Mouse (Mus musculus): ENCODE measurements at regions not wholly inside any gene's neighbourhood (a gene's known extent, or its start where the extent isn't known, plus 50 kb on each side); places are given as distances from the start of the nearest gene placed in this dataset.

DNA sequence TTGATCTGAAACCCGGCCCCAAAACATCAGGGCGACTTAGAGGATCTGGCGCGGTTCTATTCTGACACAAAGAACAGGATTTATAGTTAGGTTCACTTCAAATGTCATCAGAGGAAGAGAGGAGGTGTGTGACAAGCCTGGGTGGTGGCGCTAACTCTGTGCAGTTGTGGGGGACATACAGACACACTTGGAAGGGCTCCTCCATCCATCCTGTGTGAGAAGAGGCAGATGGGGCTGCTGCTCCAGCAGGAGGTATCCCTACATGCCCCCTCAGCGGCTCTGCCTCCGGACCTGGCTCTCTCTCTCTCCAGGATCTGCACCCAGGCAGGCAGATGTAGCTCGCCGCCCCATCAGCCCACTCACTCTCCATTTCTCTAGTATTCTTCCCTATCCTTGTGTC, 188.6 kb downstream of the Matn1 start:
- H3K36me3 ChIP-seq (ENCODE audit: control insufficient read depth): no peaks in the 10 kb centered on the region
- TF ChIP-seq TAL1 (IDR thresholded peaks at IDR 0.05; ENCODE audit: low read length): no peak
- no peak for TF ChIP-seq GATA1 (IDR thresholded peaks at IDR 0.05; ENCODE audit: low read length)
- no peaks in the 10 kb centered on the region for H3K9me3 ChIP-seq (ENCODE audit: control insufficient read depth, low read length)
- no peaks in the 10 kb centered on the region for H3K27me3 ChIP-seq (ENCODE audit: control insufficient read depth)
- no peak overlapping the region for H3K4me3 ChIP-seq (replicated peaks)
- no peaks in the 10 kb centered on the region for H3K4me1 ChIP-seq (ENCODE audit: control insufficient read depth)

DNA sequence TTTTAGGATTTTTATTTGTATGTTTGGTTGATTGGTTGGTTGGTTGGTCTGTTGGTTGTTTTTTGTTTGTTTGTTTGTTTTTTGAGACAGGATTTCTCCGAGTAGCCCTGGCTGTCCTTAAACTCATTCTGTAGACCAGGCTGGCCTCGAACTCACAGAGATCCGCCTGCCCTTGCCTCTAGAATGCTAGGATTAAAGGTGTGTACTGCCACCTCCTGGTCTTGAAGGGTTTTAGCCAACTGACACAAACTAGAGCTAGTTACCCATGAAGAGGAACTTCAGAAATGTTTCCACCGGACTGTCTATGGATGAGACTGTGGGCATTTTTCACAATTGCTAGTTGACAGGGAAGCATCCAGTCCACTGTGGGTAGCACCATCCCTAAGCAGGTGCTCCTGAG, 191.7 kb downstream of the Matn1 start:
- Histone ChIP-seq H3K4me1 (ENCODE audit: control insufficient read depth) (no peaks in the 10 kb centered on the region), H3K36me3 (ENCODE audit: control insufficient read depth) (no peaks in the 10 kb centered on the region), H3K27me3 (ENCODE audit: control insufficient read depth) (no peaks in the 10 kb centered on the region), H3K9me3 (ENCODE audit: control insufficient read depth, low read length) (peaks cover 2% of the 10 kb centered on the region; the same call in 1 of the 2 replicates), H3K4me3 (replicated peaks) (no peak overlapping the region)
- TF ChIP-seq TAL1 (IDR thresholded peaks at IDR 0.05; ENCODE audit: low read length) (no peak), GATA1 (IDR thresholded peaks at IDR 0.05; ENCODE audit: low read length) (no peak)

DNA sequence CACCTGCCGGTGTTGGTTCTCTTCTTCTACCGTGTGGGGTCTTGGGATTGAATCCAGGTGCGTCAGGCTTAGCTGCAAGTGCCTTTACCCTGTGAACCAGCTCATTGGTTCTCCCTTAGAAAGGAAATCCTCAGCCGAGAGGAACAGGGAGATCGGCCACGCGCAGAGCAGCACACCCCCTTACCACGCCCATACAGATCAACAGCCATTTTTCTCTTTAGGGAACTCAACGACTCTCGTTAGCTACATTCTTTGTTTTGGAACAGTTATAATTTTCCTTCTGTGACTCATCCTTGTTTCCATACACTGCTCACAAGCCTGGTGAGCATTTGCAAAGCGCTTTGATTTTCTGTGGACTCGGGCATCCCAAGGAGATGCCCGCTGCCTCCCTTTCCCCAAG, 194.7 kb downstream of the Matn1 start:
- no peaks in the 10 kb centered on the region for H3K27me3 ChIP-seq (ENCODE audit: control insufficient read depth)
- H3K4me1 ChIP-seq (ENCODE audit: control insufficient read depth): no peaks in the 10 kb centered on the region
- TF ChIP-seq GATA1 (IDR thresholded peaks at IDR 0.05; ENCODE audit: low read length) (no peak), TAL1 (IDR thresholded peaks at IDR 0.05; ENCODE audit: low read length) (no peak)
- H3K9me3 ChIP-seq (ENCODE audit: control insufficient read depth, low read length): peaks cover 16% of the 10 kb centered on the region
- no peak overlapping the region for H3K4me3 ChIP-seq (replicated peaks)
- no peaks in the 10 kb centered on the region for H3K36me3 ChIP-seq (ENCODE audit: control insufficient read depth)

DNA sequence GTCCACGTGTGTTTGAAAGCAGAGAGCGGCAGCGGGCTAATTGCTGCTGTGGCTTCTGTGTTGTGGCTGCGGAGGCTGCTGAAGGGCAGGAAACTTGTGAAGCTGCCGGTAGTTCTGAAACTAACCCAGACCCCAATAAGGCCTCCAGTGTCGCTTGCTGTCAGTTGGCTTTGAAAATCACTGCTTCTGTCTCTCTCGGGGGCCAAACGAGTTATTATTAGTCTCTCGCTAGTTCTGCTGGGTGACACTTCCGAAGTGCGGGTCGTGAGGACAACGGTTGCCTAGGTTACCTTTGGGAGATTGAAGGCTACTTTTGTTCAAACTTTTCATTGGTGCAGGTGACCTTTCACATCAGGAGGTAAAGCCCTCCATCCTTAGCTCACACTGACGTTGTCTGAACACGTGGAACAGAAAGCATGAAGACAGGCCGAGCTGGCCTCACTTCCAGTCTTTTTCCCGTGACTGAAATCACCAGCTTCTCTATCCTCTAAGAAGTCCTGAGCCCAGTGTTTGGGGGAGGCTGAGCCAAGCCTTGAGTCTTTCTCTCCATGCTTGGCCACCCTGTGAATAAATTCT, 197.8 kb downstream of the Matn1 start:
- no peak overlapping the region for H3K4me3 ChIP-seq (replicated peaks)
- H3K27me3 ChIP-seq (ENCODE audit: control insufficient read depth): no peaks in the 10 kb centered on the region
- TF ChIP-seq GATA1 (IDR thresholded peaks at IDR 0.05; ENCODE audit: low read length): no peak
- no peak for TF ChIP-seq TAL1 (IDR thresholded peaks at IDR 0.05; ENCODE audit: low read length)
- H3K36me3 ChIP-seq (ENCODE audit: control insufficient read depth): no peaks in the 10 kb centered on the region
- peaks cover 22% of the 10 kb centered on the region for H3K9me3 ChIP-seq (ENCODE audit: control insufficient read depth, low read length)
- H3K4me1 ChIP-seq (ENCODE audit: control insufficient read depth): no peaks in the 10 kb centered on the region

DNA sequence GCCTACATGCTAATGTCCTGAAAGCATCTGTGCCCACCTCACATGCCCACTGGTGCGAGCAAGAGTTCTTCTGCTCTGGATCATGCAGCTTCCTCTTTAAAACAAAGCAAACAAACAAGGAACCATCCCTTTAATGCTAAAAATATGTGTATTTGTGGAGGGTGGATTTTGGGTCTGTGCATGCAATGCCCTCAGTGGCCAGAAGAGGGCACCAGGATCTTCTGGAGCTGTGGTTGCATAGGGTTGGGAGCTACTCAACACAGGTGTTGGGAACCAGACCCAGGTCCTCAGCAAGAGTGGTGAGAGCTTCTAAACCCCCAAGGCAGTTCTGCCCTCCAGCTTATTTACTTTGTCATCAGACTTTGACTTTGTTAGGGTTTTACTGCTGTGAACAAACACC, 201.3 kb downstream of the Matn1 start:
- H3K4me1 ChIP-seq (ENCODE audit: control insufficient read depth): no peaks in the 10 kb centered on the region
- peaks cover 20% of the 10 kb centered on the region for H3K9me3 ChIP-seq (ENCODE audit: control insufficient read depth, low read length)
- H3K36me3 ChIP-seq (ENCODE audit: control insufficient read depth): no peaks in the 10 kb centered on the region
- no peak for TF ChIP-seq GATA1 (IDR thresholded peaks at IDR 0.05; ENCODE audit: low read length)
- TF ChIP-seq TAL1 (IDR thresholded peaks at IDR 0.05; ENCODE audit: low read length): no peak
- no peaks in the 10 kb centered on the region for H3K27me3 ChIP-seq (ENCODE audit: control insufficient read depth)
- H3K4me3 ChIP-seq (replicated peaks): no peak overlapping the region

DNA sequence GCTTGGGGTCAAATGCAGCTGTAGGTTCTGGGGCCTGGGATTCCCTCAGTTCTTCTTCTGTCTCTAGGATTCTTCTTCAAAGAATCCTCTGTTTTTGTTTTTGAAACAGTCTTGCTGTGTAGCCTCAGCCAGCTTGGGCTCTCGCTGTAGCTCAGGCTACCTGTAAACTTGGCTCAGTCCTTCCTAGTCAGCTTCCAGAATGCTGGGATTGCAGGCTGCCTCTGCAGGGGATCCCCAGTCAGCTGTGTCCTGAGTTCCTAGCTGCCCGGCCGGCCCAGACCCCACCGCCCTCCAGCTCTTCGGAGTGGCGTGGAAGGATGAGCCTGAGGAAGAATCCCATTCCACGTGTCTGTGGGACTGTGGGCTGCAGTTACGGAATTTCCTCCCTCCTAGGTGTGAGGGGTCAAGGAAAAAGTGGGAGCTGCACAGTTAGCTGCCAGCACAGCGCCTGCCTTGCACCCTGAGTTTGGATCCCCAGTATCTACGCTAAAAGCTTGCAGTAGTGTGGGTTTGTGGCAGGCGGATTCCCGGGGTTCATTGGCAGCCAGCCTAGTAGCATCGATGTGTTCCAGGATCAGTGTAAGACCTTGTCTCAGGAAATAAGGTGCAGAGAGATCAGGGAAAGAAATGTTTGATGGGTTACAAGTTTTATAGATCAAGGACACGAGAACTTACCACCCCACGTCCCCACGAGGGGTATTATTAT, 204.0 kb downstream of the Matn1 start:
- TF ChIP-seq TAL1 (IDR thresholded peaks at IDR 0.05; ENCODE audit: low read length) (no peak), GATA1 (IDR thresholded peaks at IDR 0.05; ENCODE audit: low read length) (no peak)
- H3K36me3 ChIP-seq (ENCODE audit: control insufficient read depth): no peaks in the 10 kb centered on the region
- no peaks in the 10 kb centered on the region for H3K4me1 ChIP-seq (ENCODE audit: control insufficient read depth)
- H3K4me3 ChIP-seq (replicated peaks): no peak overlapping the region
- peaks cover 6% of the 10 kb centered on the region for H3K9me3 ChIP-seq (ENCODE audit: control insufficient read depth, low read length)
- H3K27me3 ChIP-seq (ENCODE audit: control insufficient read depth): no peaks in the 10 kb centered on the region

DNA sequence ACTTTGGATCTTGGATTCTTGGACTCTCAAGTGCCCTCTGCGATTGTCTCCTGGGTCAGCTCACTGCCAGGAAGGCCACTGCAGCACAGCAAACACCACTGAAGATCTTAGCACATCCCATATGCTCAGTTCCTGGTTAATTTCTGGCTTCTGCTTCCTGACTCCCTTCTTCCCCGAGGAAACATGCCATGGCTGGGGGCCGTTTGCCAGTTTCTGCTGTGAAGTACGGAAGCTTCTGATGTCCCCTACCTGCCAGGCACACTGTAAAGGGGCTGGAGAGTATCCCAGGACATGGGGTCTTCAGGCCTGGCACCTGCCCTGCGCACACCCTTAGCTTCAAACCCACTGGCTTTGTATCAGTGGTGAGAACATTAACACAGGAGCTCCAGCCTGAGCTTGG, 205.3 kb downstream of the Matn1 start:
- Histone ChIP-seq H3K9me3 (ENCODE audit: control insufficient read depth, low read length) (peaks cover 6% of the 10 kb centered on the region), H3K27me3 (ENCODE audit: control insufficient read depth) (no peaks in the 10 kb centered on the region), H3K4me1 (ENCODE audit: control insufficient read depth) (no peaks in the 10 kb centered on the region), H3K36me3 (ENCODE audit: control insufficient read depth) (no peaks in the 10 kb centered on the region), H3K4me3 (replicated peaks) (no peak overlapping the region)
- TF ChIP-seq TAL1 (IDR thresholded peaks at IDR 0.05; ENCODE audit: low read length): no peak

DNA sequence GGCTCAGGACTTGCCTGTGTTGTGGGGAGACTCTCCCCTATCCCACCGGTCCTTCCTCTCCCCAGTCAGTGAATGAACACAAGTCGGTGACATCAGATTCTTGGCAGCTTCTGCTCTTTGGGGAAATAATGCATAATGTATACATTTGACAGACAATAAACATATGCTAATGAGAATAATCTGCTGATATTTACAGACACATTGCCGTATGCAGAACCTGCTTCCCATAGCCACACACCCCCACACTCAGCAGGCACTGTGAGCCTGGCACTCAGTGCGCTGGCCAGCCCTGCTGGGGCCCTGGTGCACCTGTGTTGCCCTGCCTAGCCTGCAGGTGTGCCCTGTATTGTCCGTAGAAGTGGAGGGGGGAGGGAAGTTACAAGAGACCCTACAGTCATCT, 215.5 kb downstream of the Matn1 start:
- Histone ChIP-seq H3K27me3 (ENCODE audit: control insufficient read depth) (no peaks in the 10 kb centered on the region), H3K36me3 (ENCODE audit: control insufficient read depth) (no peaks in the 10 kb centered on the region), H3K4me1 (ENCODE audit: control insufficient read depth) (no peaks in the 10 kb centered on the region), H3K9me3 (ENCODE audit: control insufficient read depth, low read length) (no peaks in the 10 kb centered on the region), H3K4me3 (replicated peaks) (no peak overlapping the region)
- TF ChIP-seq GATA1 (IDR thresholded peaks at IDR 0.05; ENCODE audit: low read length) (no peak), TAL1 (IDR thresholded peaks at IDR 0.05; ENCODE audit: low read length) (no peak)

DNA sequence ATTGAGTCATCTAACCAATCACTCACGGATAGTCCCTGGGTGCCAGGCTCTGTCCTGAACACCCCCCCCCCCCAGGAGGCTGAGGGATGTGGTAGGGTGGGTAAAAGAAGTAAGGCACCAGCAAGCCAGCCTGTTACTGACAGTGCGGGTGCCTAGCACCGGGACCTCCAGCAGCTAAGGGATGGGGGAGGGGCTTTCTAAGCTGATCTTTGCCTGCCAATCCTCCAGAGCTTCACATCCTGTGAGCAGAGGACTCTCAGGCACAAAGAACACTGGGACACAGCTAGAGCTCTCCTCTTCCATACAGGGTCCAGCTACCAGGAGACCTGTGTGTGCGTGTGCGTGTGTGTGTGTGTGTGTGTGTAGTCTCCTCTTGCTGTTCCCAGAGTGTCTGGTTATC, 215.9 kb downstream of the Matn1 start:
- H3K4me3 ChIP-seq (replicated peaks): no peak overlapping the region
- no peaks in the 10 kb centered on the region for H3K4me1 ChIP-seq (ENCODE audit: control insufficient read depth)
- H3K9me3 ChIP-seq (ENCODE audit: control insufficient read depth, low read length): no peaks in the 10 kb centered on the region
- H3K27me3 ChIP-seq (ENCODE audit: control insufficient read depth): no peaks in the 10 kb centered on the region
- H3K36me3 ChIP-seq (ENCODE audit: control insufficient read depth): no peaks in the 10 kb centered on the region
- TF ChIP-seq TAL1 (IDR thresholded peaks at IDR 0.05; ENCODE audit: low read length) (no peak), GATA1 (IDR thresholded peaks at IDR 0.05; ENCODE audit: low read length) (no peak)

DNA sequence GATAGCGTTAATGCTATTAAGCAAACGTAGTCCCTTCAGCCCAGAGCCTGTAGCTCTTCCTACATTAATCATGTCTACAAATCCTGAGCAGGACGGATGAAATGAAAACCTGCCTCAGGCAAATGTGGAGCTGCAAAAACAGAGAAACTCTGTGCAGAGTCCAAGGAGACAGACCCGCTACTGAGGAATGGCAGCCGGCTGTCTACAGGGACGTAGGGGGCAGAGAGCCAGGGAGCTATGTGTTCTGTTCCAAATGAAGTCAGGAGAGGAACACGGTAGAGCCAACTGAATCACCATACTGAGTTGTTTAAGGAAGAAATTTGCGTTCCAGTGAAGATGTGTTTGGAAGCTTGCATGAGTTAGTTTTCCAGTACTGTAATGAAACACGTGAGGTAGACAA, 217.3 kb downstream of the Matn1 start:
- H3K4me3 ChIP-seq (replicated peaks): no peak overlapping the region
- no peaks in the 10 kb centered on the region for H3K36me3 ChIP-seq (ENCODE audit: control insufficient read depth)
- no peaks in the 10 kb centered on the region for H3K4me1 ChIP-seq (ENCODE audit: control insufficient read depth)
- H3K9me3 ChIP-seq (ENCODE audit: control insufficient read depth, low read length): no peaks in the 10 kb centered on the region
- no peaks in the 10 kb centered on the region for H3K27me3 ChIP-seq (ENCODE audit: control insufficient read depth)
- TF ChIP-seq TAL1 (IDR thresholded peaks at IDR 0.05; ENCODE audit: low read length) (no peak), GATA1 (IDR thresholded peaks at IDR 0.05; ENCODE audit: low read length) (no peak)

Data from erythroblast, embryonic 14.5 days (primary cell).